15 mouse cellular contexts compared by ENCODE assay signal in the genomic region with DNA sequence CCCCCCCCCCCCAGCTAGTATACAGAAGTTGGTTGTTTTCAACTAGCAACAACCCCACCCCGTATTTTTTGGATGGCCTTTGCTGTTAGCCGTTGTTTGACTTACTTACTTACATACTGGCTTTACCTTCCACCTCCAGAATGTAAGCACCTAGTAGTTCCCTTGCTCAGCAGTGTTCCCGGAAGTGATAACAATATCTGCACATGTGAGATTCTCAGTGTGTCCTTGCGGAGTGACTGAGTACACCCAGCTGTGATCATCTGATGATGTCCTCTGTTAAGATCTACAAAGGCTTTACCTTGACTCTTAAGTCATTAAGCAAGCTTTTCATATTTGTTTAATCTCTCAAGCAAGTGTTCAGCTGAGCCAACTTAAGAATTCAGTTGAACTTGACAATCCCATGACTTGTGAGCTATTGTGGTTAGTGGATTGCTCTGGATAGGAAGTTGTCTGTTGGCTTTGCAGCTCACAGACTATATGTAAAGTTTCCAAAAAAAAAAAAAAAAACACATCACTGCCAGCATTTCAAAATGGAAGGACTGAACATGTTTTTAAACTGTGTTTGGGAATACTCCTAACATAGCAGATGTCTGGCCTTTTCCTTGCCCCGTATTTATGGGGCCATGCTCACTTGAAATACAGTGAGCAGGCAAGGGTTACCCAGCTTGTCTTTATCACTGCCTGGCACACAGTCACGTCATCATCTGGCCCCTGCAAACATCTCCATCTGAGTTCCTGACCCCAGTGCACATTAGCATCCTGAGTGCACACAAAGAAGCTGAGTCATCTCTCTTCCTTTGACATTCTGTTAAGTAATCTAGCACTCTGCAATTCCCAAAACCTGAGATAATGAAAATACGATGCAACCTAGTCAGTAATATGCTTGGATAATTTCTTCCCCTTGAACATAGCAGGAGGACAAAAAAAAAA. TPM values are rescaled to one million over a fixed set of nuclear protein-coding genes. Genes with fewer than 3 reads are reported as not detected.
DNase-seq lines count a peak whose midpoint lies in the region; ATAC-seq and TF ChIP-seq lines count a peak whose summit lies in the region.
"Had no signal": no experiment of that assay in that cellular context is flagged by ENCODE, and none has a peak within 500 bp of the region (broad histone marks: within the 10 kb centered on the region; RNA-seq: fewer than 3 reads in every experiment).

No protein-coding gene starts in this region.

- no peaks in the 10 kb centered on the region for H3K36me3 ChIP-seq in heart, embryonic 11.5 days (ENCODE audit: control insufficient read depth, insufficient read depth, low read length)
- H3K36me3 ChIP-seq in ES-E14 (ENCODE audit: control insufficient read depth, insufficient read depth, low read length, poor library complexity, severe bottlenecking), result no peaks in the 10 kb centered on the region
- H3K36me3 ChIP-seq in liver, embryonic 16.5 days (ENCODE audit: control insufficient read depth, insufficient read depth), result no peaks in the 10 kb centered on the region
- no peaks in the 10 kb centered on the region for H3K36me3 ChIP-seq in forebrain, embryonic 10.5 days (replicated peaks)
- H3K36me3 ChIP-seq: hindbrain, embryonic 10.5 days had no signal

- in situ Hi-C loops in ES-E14 (cut with MboI; ENCODE audit: low sequenced_read_pairs in 2 of 2, unreplicated experiment in 2 of 2), result no loop called here

- no peaks in the 10 kb centered on the region for H3K9me3 ChIP-seq in heart, embryonic 11.5 days (replicated peaks; ENCODE audit: control insufficient read depth, low read length)
- H3K9me3 ChIP-seq in ES-E14 (ENCODE audit: control insufficient read depth, insufficient read depth, low read depth, low read length), result no peaks in the 10 kb centered on the region
- no peaks in the 10 kb centered on the region for H3K9me3 ChIP-seq in liver, embryonic 16.5 days (replicated peaks; ENCODE audit: control insufficient read depth, low read length)
- no peaks in the 10 kb centered on the region for H3K9me3 ChIP-seq in forebrain, embryonic 10.5 days
- H3K9me3 ChIP-seq: hindbrain, embryonic 10.5 days had no signal

- intact Hi-C loops in heart, postnatal 25 days (cut with DNase I), result loop anchor here (10.0 kb wide), 2 partner anchors 303 to 527 kb away; partner anchors contain the start of gene Prpf4b

- H3K4me2 ChIP-seq in heart, embryonic 11.5 days, result no peak overlapping the region
- peak overlapping the region; percentile 89 for H3K4me2 ChIP-seq in liver, embryonic 16.5 days (ENCODE audit: low read depth, low read length)
- H3K4me2 ChIP-seq: midbrain, embryonic 11.5 days had no signal

- no peak overlapping the region for H3K4me3 ChIP-seq in heart, embryonic 11.5 days (ENCODE audit: low read depth, low read length)
- no peak overlapping the region for H3K4me3 ChIP-seq in ES-E14 (ENCODE audit: insufficient read depth in 1 of 2, low read depth in 1 of 2, low read length in 2 of 2, poor library complexity in 1 of 2, severe bottlenecking in 1 of 2)
- H3K4me3 ChIP-seq in liver, embryonic 16.5 days (ENCODE audit: low read depth, low read length), result peak overlapping the region; percentile 9; the same call in 1 of the 2 replicates
- no peak overlapping the region for H3K4me3 ChIP-seq in forebrain, embryonic 10.5 days
- H3K4me3 ChIP-seq: hindbrain, embryonic 10.5 days had no signal

- no peak for DNase-seq in heart, postnatal 25 days (ENCODE audit: low spot score)
- DNase-seq in ES-E14 (ENCODE audit: low read depth, low spot score), result no peak
- peak; percentile 21 for DNase-seq in embryo, embryonic 11 days
- DNase-seq in adrenal gland, adult 8-10 months, result no peak
- no peak for DNase-seq in forebrain, embryonic 10.5 days (ENCODE audit: extremely low spot score, low spot score)
- no peak for DNase-seq in testis, postnatal 14 days (ENCODE audit: low spot score)
- DNase-seq: B cell, adult 2 months; cerebellum, postnatal 25 days; kidney, postnatal 10 days had no signal

- 15% methylated on average over 7 of the region's 7 CpGs for WGBS in heart, embryonic 11.5 days (ENCODE audit: insufficient replicate concordance)
- WGBS in liver, embryonic 16.5 days (ENCODE audit: insufficient replicate concordance), result 12% methylated on average over 7 of the region's 7 CpGs
- WGBS in forebrain, embryonic 10.5 days, result 61% methylated on average over 7 of the region's 7 CpGs

- H3K27ac ChIP-seq in heart, embryonic 11.5 days (ENCODE audit: low read depth, low read length), result peak overlapping the region; percentile 41; the same call in 1 of the 2 replicates
- H3K27ac ChIP-seq in ES-E14 (ENCODE audit: insufficient read depth, low read depth, low read length, poor library complexity, severe bottlenecking), result no peak overlapping the region
- peak overlapping the region; percentile 89 for H3K27ac ChIP-seq in liver, embryonic 16.5 days (ENCODE audit: low read length)
- H3K27ac ChIP-seq in forebrain, embryonic 10.5 days, result no peak overlapping the region
- H3K27ac ChIP-seq: hindbrain, embryonic 10.5 days had no signal

- H3K27me3 ChIP-seq in heart, embryonic 11.5 days (ENCODE audit: control insufficient read depth, insufficient read depth, low read length), result no peaks in the 10 kb centered on the region
- H3K27me3 ChIP-seq in liver, embryonic 16.5 days (ENCODE audit: control insufficient read depth, insufficient read depth, low read depth, low read length), result no peaks in the 10 kb centered on the region; the same call in 1 of the 2 replicates
- H3K27me3 ChIP-seq in forebrain, embryonic 10.5 days (ENCODE audit: poor library complexity, severe bottlenecking), result peaks cover 28% of the 10 kb centered on the region

- peaks cover 27% of the 10 kb centered on the region for H3K4me1 ChIP-seq in heart, embryonic 11.5 days (ENCODE audit: control insufficient read depth, insufficient read depth, low read length)
- H3K4me1 ChIP-seq in ES-E14 (ENCODE audit: control insufficient read depth in 2 of 2, insufficient read depth in 2 of 2, low read length in 2 of 2, poor library complexity in 1 of 2), result peaks cover 0 to 7% of the 10 kb centered on the region in 2 experiments; a peak in 1 of 4 replicates
- peaks cover 40% of the 10 kb centered on the region for H3K4me1 ChIP-seq in liver, embryonic 16.5 days (ENCODE audit: control insufficient read depth, low read depth, low read length)
- peaks cover 39% of the 10 kb centered on the region for H3K4me1 ChIP-seq in forebrain, embryonic 10.5 days

- ATAC-seq in heart, embryonic 11.5 days (replicated peaks; ENCODE audit: insufficient number of reproducible peaks, low FRiP score, low TSS enrichment), result no peak
- ATAC-seq in liver, embryonic 16.5 days (ENCODE audit: low read depth), result peak; percentile 77
- ATAC-seq: intestine, embryonic 16.5 days had no signal

- no peak overlapping the region for H3K9ac ChIP-seq in heart, embryonic 11.5 days (ENCODE audit: low read depth, low read length)
- H3K9ac ChIP-seq in ES-E14 (ENCODE audit: insufficient read depth, low read depth, low read length, poor library complexity, severe bottlenecking), result no peak overlapping the region
- H3K9ac ChIP-seq in liver, embryonic 16.5 days (ENCODE audit: low read depth, low read length), result peak overlapping the region; percentile 15

TF ChIP-seq in ES-E14, 5 proteins besides CTCF, POLR2A, EP300 and RAD21:
- TF ChIP-seq ZNF384 (IDR thresholded peaks at IDR 0.05; ENCODE audit: low read depth, low read length) (0 out of 2 replicates have a peak, but pooled peaks have one; percentile 28), CHD2 (IDR thresholded peaks at IDR 0.05; ENCODE audit: low read depth, low read length) (no peak), ZC3H11A (IDR thresholded peaks at IDR 0.05; ENCODE audit: borderline replicate concordance, low read depth, low read length) (no peak), HCFC1 (IDR thresholded peaks at IDR 0.05; ENCODE audit: borderline replicate concordance, insufficient read depth, low read length) (no peak), MAFK (IDR thresholded peaks at IDR 0.05; ENCODE audit: insufficient read depth, low read depth, low read length) (peak; percentile 46; the same call in 1 of the 2 replicates)

RNA-seq across cellular contexts. Expression of gene Slc22a23, which starts 3.2 kb away (rescaled TPM):
- 7.3 and 8.1 TPM in 2 replicates for polyA plus RNA-seq in heart, embryonic 11.5 days (2014; fragmentation: Nextera tagmentation; extraction: Ambion mirVana)
- total RNA-seq in heart, postnatal 25 days (2021), result 10 to 100 TPM in 1 of 2 experiments, 1 to 10 TPM in 1; 8.6 to 10.7 TPM
- 5.1 and 5.9 TPM in 2 replicates for total RNA-seq in ES-E14 (2012; rRNA removed)
- polyA plus RNA-seq in liver, embryonic 16.5 days (2015; fragmentation: Nextera tagmentation; extraction: Ambion mirVana), result 6.7 and 8.2 TPM in 2 replicates
- total RNA-seq in adrenal gland, adult 8-10 months (2022), result 1 to 10 TPM; 4.2 to 4.7 (median 4.5) TPM
- polyA plus RNA-seq in forebrain, embryonic 10.5 days (2016; fragmentation: Nextera tagmentation; extraction: Ambion mirVana), result 6.8 and 7.0 TPM in 2 replicates
- total RNA-seq: granulocyte monocyte progenitor cell, adult 5-6 weeks had no signal

Comparison
In these comparisons a context has a peak if more than half of its experiments do, and no peak if none do; other contexts are left out.
1. H3K27ac ChIP-seq: peak in heart, embryonic 11.5 days (single experiment) and liver, embryonic 16.5 days (single experiment); none in ES-E14 (single experiment) and forebrain, embryonic 10.5 days (single experiment).